Mouse (Mus musculus) spleen, postnatal 4 days (tissue): Measurements from ENCODE around the gene Zfp790.

Source experiments
- DNase-seq, 2 experiments: peaks; one replicate each; pipeline ENCODE4 v3.0.0; 2022; ENCODE audit warnings: low spot score in 2 of 2

The Zfp790 gene

GRCm38 (mm10) chr7:29815910-29816429 lies at the start of gene Zfp790:
TSS of gene Zfp790 (plus strand) at chr7:29816114.
- peak; percentile 81 to 85 for DNase-seq

GRCm38 (mm10) chr7:29767058-29767686 lies 48.7 kb upstream of the Zfp790 start:
- peak; percentile 70 to 81 for DNase-seq

DNA sequence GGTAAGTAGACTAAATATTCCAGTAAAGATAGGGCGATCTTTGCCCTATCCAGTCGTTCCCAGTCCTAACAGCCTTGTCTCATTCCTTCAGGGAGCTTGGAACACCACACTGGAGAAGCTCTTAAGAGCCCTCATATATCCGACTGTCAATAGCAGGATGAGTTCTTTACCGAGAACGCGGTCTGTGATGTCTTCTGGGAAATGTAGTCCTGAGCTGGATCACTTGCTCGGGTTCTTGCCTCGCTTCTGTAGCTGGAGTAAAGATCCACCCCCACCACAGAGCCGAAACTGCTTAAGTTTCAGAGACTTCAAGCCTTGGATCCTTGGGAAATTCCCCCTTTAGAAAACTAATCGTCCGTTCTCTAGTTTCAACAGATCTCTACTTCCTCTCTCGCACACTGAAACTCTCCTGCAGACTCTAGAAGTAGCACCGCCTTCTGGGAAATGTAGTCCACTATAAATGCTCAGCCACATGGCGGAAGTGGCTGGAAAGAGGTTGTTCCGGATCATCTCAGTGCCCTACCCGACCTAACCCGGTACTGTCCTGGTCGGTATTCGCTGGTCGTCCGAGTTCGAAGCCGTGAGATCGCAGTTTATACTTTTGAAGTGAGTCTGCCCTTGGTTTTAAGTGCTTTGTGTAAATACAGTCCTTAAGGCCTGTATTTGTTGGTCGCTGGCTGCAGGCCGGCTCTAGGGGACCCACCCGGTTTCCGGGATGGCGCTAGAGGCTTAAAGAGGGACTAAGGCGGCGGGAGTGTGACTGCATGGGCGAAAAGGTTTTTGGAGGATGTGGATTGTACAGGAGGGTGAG lies 47.6 kb upstream of the Zfp790 start, which contains the start of gene Zfp84:
TSS of gene Zfp84 (plus strand) at position 463 of the 811 bp plus-strand sequence.
- peak; percentile 79 to 84 for DNase-seq

- DNase-seq: no peak
Measured at GRCm38 (mm10) chr7:29768980-29769379, 46.9 kb upstream of the Zfp790 start.

DNA sequence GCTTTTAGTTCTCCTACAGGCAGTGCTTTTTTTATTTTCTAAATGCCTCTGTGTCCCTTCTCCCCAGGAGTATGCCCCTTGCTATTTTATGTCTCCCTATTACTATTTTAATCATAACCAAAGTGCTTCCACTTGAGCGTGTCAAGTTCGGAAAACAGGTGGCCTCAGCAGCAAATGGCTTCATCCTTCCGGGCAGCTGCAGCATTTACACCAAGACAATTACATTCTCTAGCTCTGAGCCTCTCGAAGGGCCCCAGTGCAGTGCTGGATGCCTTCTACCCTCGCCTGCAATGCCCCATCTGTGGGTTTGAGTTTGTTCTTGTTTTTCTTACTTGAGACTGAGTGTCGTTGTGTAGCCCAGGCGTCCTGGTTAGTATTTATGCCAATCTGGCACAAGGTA lies 42.4 kb upstream of the Zfp790 start:
- no peak for DNase-seq

DNA sequence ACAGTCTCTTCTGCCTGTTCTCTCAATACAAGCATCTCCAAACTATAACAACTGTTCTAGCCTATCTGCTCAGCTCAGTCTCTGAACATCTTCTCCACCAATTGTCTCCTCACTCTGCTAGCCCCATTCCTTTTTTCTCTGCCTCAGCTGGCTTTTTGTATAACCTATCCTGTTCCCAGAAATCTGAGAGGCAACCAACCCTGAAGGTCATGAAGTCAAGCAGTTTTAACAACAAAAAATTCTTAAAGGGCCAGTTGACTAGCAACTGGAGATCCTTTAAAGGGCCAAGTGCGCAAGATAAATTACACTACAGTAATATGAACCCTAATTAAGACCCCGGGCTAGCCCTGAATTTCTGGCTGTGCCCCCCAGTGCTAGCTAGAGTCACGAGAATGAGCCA lies 41.5 kb upstream of the Zfp790 start:
- DNase-seq: no peak

- DNase-seq: peak in 1 of 2 experiments; percentile 51
Measured at GRCm38 (mm10) chr7:29776568-29776967, 39.3 kb upstream of the Zfp790 start.

- peak in 1 of 2 experiments; percentile 7 for DNase-seq
Measured at GRCm38 (mm10) chr7:29777372-29777771, 38.5 kb upstream of the Zfp790 start.

- DNase-seq: peak; percentile 47 to 78
Measured at GRCm38 (mm10) chr7:29783871-29784551, 31.9 kb upstream of the Zfp790 start, which contains the start of gene Zfp30. TSS of gene Zfp30 (plus strand) at chr7:29783998.

- no peak for DNase-seq
Measured at GRCm38 (mm10) chr7:29785023-29785422, 30.9 kb upstream of the Zfp790 start.

GRCm38 (mm10) chr7:29785888-29786287 lies 30.0 kb upstream of the Zfp790 start:
- no peak for DNase-seq

DNA sequence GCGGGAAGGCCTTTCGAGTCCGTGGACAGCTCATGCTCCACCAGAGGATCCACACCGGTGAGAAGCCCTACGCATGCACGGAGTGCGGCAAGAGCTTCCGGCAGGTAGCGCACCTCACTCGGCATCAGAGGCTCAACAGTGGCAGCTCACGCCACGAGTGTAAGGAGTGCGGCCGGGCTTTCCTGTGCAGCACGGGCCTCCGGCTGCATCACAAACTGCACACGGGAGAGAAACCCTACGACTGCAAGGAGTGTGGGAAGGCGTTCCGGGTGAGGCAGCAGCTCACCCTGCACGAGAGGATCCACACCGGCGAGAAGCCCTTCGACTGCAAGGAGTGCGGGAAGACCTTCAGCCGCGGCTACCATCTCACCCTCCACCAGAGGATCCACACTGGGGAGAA lies 23.0 kb upstream of the Zfp790 start:
- no peak for DNase-seq

DNA sequence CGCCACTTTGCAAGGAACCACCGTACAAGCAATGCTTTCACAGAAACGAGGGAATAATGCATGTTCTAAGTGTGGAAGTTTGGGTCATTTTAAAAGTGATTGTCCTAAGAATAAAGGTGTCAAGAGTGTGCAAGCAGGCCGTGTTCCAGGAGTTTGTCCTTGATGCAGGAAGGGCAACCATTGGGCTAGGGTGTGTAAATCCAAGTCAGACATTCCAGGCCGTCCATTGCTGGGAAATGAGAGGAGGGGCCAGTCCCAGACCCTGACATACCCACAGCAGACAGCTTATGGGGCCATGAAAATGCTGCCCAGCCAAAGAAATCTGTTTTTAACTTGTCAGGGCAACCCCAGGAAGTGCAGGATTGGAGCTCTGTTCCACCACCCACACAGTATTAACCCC lies 8.9 kb upstream of the Zfp790 start:
- DNase-seq: no peak

DNA sequence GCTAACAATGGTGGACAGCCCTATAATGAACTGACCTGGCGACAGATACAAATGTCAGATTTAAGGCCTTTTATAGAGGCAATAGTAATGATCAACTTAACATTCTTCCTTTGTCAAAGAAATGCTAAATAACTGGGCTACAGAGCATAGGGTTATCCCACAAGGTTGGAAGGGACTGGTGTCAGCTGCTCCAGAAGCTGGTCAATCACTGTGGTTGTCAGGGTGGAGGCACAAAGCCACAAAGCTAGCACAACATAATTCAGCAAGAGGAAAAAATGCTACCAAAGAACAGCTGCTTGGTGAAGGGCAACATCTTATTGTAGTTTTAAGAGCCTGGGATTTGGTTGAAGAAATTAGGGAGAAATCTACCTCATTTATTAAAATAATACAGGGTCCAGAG lies 3.7 kb upstream of the Zfp790 start:
- DNase-seq: no peak

DNA sequence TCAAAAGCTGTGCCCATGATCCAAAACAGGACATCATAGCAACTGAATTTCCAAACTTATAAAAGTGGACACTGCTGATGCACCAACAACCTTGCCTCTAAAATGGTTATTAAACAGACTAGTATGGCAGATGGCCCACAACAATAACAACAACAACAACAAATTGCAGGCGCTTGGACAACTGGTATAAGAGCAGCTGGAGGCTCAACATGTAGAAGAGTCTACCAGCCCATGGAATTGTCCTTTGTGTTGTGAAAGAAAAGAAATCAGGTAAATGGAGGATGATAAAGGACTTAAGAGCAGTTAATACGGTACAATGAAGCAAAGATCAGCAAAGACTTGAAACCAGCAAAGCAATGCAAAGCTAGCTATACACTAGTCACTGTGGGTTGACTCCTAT lies 1.5 kb upstream of the Zfp790 start:
- no peak for DNase-seq

- no peak for DNase-seq
Measured at GRCm38 (mm10) chr7:29815061-29815784, 691 bp upstream of the Zfp790 start.

DNA sequence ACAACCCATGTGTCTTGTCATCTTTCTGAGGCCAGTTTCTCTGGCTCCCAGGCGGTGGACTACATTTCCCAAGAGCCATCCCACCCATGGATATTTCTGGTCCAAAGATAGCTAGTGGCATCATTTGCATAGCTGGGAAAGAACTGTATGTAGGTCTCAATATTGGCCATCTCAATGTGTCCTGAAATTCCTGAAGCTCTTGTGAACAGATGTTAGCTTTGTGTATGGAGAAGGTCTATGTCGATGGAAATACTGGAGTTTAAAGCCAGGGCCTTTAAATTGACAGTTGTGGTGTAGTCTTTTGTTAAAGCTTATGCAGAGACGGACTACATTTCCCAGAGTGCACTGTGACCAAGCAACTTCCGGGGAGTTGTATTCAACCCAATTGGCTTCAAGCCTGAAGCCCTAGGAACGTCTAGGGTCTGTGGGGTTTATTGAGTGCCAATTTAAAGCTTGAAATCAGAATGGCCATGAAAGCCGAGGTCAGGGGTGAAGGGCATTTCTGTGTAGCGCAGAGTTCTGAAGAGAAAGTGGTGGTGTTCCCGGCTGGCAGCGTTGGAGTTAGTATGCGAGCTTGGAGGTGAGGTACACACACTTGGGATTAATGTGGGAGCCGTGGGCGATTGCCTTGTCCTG lies 2.8 kb downstream of the Zfp790 start:
- DNase-seq: peak; percentile 57 to 72

DNA sequence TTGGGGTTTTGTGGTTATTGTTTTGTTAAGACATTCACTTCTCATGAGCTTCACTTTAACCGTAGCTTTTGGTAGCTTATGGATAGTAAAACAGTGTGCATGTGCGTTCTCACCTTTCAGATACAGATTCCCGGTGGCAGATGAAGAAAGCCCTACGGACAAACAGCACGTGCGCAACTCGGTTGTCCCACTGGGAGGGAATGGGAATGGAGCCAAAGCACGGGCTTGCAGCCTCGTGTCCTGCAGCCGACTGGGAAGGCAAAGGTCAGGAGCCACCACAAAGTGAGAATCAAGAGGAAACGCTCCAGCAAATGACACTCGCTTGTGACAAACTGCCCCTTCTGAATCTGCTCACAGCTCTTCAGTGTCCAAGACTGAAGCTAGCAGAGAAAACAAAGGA lies 12.1 kb downstream of the Zfp790 start:
- DNase-seq: no peak

- no peak for DNase-seq
Measured at GRCm38 (mm10) chr7:29829804-29830203, 13.9 kb downstream of the Zfp790 start.

- no peak for DNase-seq
Measured at GRCm38 (mm10) chr7:29836816-29837215, 20.9 kb downstream of the Zfp790 start.

DNA sequence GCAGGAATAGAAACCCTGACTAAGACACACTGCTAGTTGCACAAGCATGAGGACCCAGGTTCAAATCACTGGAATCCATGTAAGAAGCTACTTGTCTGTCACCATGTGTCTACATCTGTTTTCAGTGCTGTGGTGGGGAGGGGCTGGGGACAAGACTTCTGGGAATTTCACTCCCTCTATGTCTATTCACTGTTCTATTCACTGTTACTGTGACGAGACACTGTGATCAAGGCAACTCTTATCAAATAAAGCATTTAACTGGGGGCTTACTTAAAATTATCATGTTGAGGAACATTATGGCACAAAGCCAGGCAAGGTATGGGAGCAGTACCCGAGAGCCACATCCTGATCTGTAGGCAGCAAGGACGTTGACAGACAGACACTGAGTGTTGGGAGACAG lies 23.3 kb downstream of the Zfp790 start:
- DNase-seq: no peak
